Mouse (Mus musculus) thymus, adult 2 months (tissue): ENCODE data around the gene Cyp1a2.

Experiments used
- CTCF ChIP-seq: fragments of 200-500 bp; IDR thresholded peaks from 2 replicates; pipeline ENCODE4 v1.5.1; 2012; ENCODE audit warnings: mild to moderate bottlenecking, control low read depth, low read length, moderate library complexity, borderline replicate concordance; ENCODE audit not compliant: control insufficient read depth, poor library complexity, insufficient read depth; ENCODE audit errors: extremely low read depth
- POLR2A ChIP-seq: fragments of 200-500 bp; IDR thresholded peaks from 2 replicates; pipeline ENCODE4 v1.6.1; 2012; ENCODE audit warnings: mild to moderate bottlenecking, low read length, control low read depth, moderate library complexity; ENCODE audit not compliant: control insufficient read depth, poor library complexity, insufficient read depth; ENCODE audit errors: extremely low read depth

- TF ChIP-seq CTCF (no peak), POLR2A (no peak)
Observed at GRCm38 (mm10) chr9:57647286-57648108, 36.0 kb downstream of the Cyp1a2 start.
